Mouse (Mus musculus) MEL (cell line): Measurements from ENCODE around the gene Asic5. TPM values are rescaled to one million over a fixed set of nuclear protein-coding genes. Genes with fewer than 3 reads are reported as not detected.

Source experiments
- DNase-seq: peaks from one replicate; pipeline ENCODE4 v3.0.0; 2011; ENCODE audit warnings: low read depth, low spot score
- H3K27ac ChIP-seq: 2 replicates; pipeline ENCODE4 v1.5.1; 2012; ENCODE audit warnings: low read depth, mild to moderate bottlenecking, control low read depth, low read length, moderate library complexity; ENCODE audit not compliant: control insufficient read depth
- H3K27me3 ChIP-seq, 2 experiments: fragments of 150-350 bp in 1 of 2; sonication (generic) in 1 of 2; 2 replicates each; pipeline ENCODE4 v1.6.1; 2012; ENCODE audit warnings: low read length in 2 of 2, mild to moderate bottlenecking in 2 of 2, improper control_type of control experiment in 1 of 2, moderate library complexity in 1 of 2; ENCODE audit not compliant: insufficient read depth in 2 of 2, control insufficient read depth in 1 of 2
- H3K36me3 ChIP-seq, 2 experiments: 2 replicates each; pipeline ENCODE4 v1.6.1; 2012 to 2014; ENCODE audit warnings: low read length in 2 of 2, improper control_type of control experiment in 1 of 2, inconsistent platforms in 1 of 2, mild to moderate bottlenecking in 1 of 2; ENCODE audit not compliant: insufficient read depth in 2 of 2, control insufficient read depth in 1 of 2
- H3K4me1 ChIP-seq, 2 experiments: fragments of 150-350 bp in 1 of 2; sonication (generic) in 1 of 2; 2 replicates each; pipeline ENCODE4 v1.6.1; 2012; ENCODE audit warnings: low read length in 2 of 2, improper control_type of control experiment in 1 of 2, mild to moderate bottlenecking in 1 of 2; ENCODE audit not compliant: insufficient read depth in 2 of 2, control insufficient read depth in 1 of 2
- H3K4me3 ChIP-seq, 2 experiments: fragments of 150-350 bp in 1 of 2; sonication (generic) in 1 of 2; 2 replicates each; pipeline ENCODE4 v1.5.1; 2012; ENCODE audit warnings: low read depth in 2 of 2, low read length in 2 of 2, mild to moderate bottlenecking in 2 of 2, moderate library complexity in 2 of 2, control low read depth in 1 of 2, improper control_type of control experiment in 1 of 2; ENCODE audit not compliant: control insufficient read depth in 1 of 2, insufficient read depth in 1 of 2
- H3K79me2 ChIP-seq: 2 replicates; pipeline ENCODE4 v1.6.1; 2012; ENCODE audit warnings: mild to moderate bottlenecking, low read length, moderate library complexity; ENCODE audit not compliant: control insufficient read depth, poor library complexity, insufficient read depth
- H3K9ac ChIP-seq: 2 replicates; pipeline ENCODE4 v1.6.1; 2012; ENCODE audit warnings: low read depth, mild to moderate bottlenecking, control low read depth, low read length, moderate library complexity; ENCODE audit not compliant: control insufficient read depth, poor library complexity, severe bottlenecking
- H3K9me3 ChIP-seq: fragments of 150-350 bp; sonication (generic); replicated peaks from 2 replicates; pipeline ENCODE4 v1.6.1; 2012; ENCODE audit warnings: mild to moderate bottlenecking, low read length, improper control_type of control experiment, moderate library complexity; ENCODE audit not compliant: insufficient read depth
- CHD2 ChIP-seq: IDR thresholded peaks from 2 replicates; pipeline ENCODE4 v1.6.1; 2011; ENCODE audit warnings: low read length, improper control_type of control experiment
- ELF1 ChIP-seq: IDR thresholded peaks from 2 replicates; pipeline ENCODE4 v1.6.1; 2014; ENCODE audit warnings: low read depth, mild to moderate bottlenecking, inconsistent platforms, low read length, improper control_type of control experiment, moderate library complexity
- GABPA ChIP-seq: IDR thresholded peaks from 2 replicates; pipeline ENCODE4 v1.6.1; 2012; ENCODE audit warnings: low read depth, mild to moderate bottlenecking, inconsistent platforms, low read length, improper control_type of control experiment, moderate library complexity
- GATA1 ChIP-seq: IDR thresholded peaks from 2 replicates; pipeline ENCODE4 v1.6.1; 2011; ENCODE audit warnings: low read depth, low read length, improper control_type of control experiment
- JUND ChIP-seq: IDR thresholded peaks from 2 replicates; pipeline ENCODE4 v1.6.1; 2011; ENCODE audit warnings: low read depth, mild to moderate bottlenecking, improper control_type of control experiment, low read length
- KAT2A ChIP-seq: conservative IDR thresholded peaks from 2 replicates; pipeline ENCODE4 v1.6.1; 2012; ENCODE audit warnings: low read depth, low read length, improper control_type of control experiment, inconsistent platforms
- MAFK ChIP-seq: IDR thresholded peaks from 2 replicates; pipeline ENCODE4 v1.6.1; 2011; ENCODE audit warnings: low read depth, mild to moderate bottlenecking, low read length, improper control_type of control experiment, borderline replicate concordance
- MXI1 ChIP-seq: IDR thresholded peaks from 2 replicates; pipeline ENCODE4 v1.6.1; 2011; ENCODE audit warnings: mild to moderate bottlenecking, low read depth, low read length, improper control_type of control experiment
- POLR2AphosphoS2 ChIP-seq: IDR thresholded peaks from 2 replicates; pipeline ENCODE4 v1.6.1; 2011; ENCODE audit warnings: low read length, improper control_type of control experiment
- RAD21 ChIP-seq: IDR thresholded peaks from 2 replicates; pipeline ENCODE4 v1.6.1; 2011; ENCODE audit warnings: mild to moderate bottlenecking, low read depth, low read length, improper control_type of control experiment
- SMC3 ChIP-seq: IDR thresholded peaks from 2 replicates; pipeline ENCODE4 v1.6.1; 2011; ENCODE audit warnings: low read depth, low read length, improper control_type of control experiment
- USF2 ChIP-seq, 2 experiments: IDR thresholded peaks; 2 replicates each; pipeline ENCODE4 v1.6.1; 2011 to 2012; ENCODE audit warnings: improper control_type of control experiment in 2 of 2, low read length in 2 of 2, borderline replicate concordance in 1 of 2, inconsistent platforms in 1 of 2, low read depth in 1 of 2, mild to moderate bottlenecking in 1 of 2; ENCODE audit not compliant: insufficient read depth in 1 of 2
- ZC3H11A ChIP-seq: IDR thresholded peaks from 2 replicates; pipeline ENCODE4 v1.6.1; 2012; ENCODE audit warnings: low read depth, mild to moderate bottlenecking, inconsistent platforms, low read length, improper control_type of control experiment
- ZMIZ1 ChIP-seq: IDR thresholded peaks from 2 replicates; pipeline ENCODE4 v1.6.1; 2012; ENCODE audit warnings: low read depth, mild to moderate bottlenecking, inconsistent platforms, low read length, improper control_type of control experiment, moderate library complexity
- polyA plus RNA-seq, 2 experiments: library from polyadenylated mRNA; stranded (reverse) in 1 of 2; unstranded in 1 of 2; fragments of >175 nt in 1 of 2; fragments of >200 nt in 1 of 2; gene quantifications; 2 replicates each; pipeline versions ENCODE4 v1.2.1 to v1.2.4; 2012; ENCODE audit warnings: low replicate concordance in 2 of 2, low read depth in 1 of 2; ENCODE audit not compliant: insufficient read length in 2 of 2, insufficient read depth in 1 of 2, missing spikeins in 1 of 2
- total RNA-seq: library from RNA; depleted of rRNA; stranded (reverse); fragments of 300-350 nt; gene quantifications from 2 replicates; pipeline ENCODE4 v1.2.3, GENCODE M21; 2012

Asic5 gene
- total and polyA plus RNA-seq, 3 experiments: not detected

- no peaks in the 10 kb centered on the region for H3K27me3 ChIP-seq
- no peaks in the 10 kb centered on the region for H3K36me3 ChIP-seq
- no peaks in the 10 kb centered on the region for H3K4me1 ChIP-seq
- DNase-seq: no peak
- H3K4me3 ChIP-seq: no peak overlapping the region
- H3K9me3 ChIP-seq: no peaks in the 10 kb centered on the region
- no peak for TF ChIP-seq POLR2AphosphoS2
- TF ChIP-seq ZC3H11A: no peak
- no peak for TF ChIP-seq MAFK
- TF ChIP-seq JUND: no peak
- no peak for TF ChIP-seq USF2 (IDR thresholded peaks at IDR 0.05; ENCODE audit: borderline replicate concordance in 1 of 2, insufficient read depth in 1 of 2, low read depth in 1 of 2, low read length in 2 of 2)
- TF ChIP-seq ELF1: no peak
- TF ChIP-seq GATA1: no peak
- H3K27ac ChIP-seq: no peak overlapping the region
- no peaks in the 10 kb centered on the region for H3K79me2 ChIP-seq
- no peak overlapping the region for H3K9ac ChIP-seq
Observed at GRCm38 (mm10) chr3:81961336-81961735, 20.8 kb upstream of the Asic5 start.

GRCm38 (mm10) chr3:81963768-81964167 lies 18.3 kb upstream of the Asic5 start:
- DNase-seq: no peak
- H3K36me3 ChIP-seq: no peaks in the 10 kb centered on the region
- TF ChIP-seq ZMIZ1: no peak

GRCm38 (mm10) chr3:81964596-81964995 lies 17.5 kb upstream of the Asic5 start:
- Histone ChIP-seq H3K36me3 (no peaks in the 10 kb centered on the region), H3K4me3 (no peak overlapping the region), H3K4me1 (no peaks in the 10 kb centered on the region), H3K27ac (no peak overlapping the region), H3K27me3 (no peaks in the 10 kb centered on the region), H3K9ac (no peak overlapping the region)
- no peak for DNase-seq
- TF ChIP-seq GABPA (no peak), MXI1 (no peak), CHD2 (no peak), RAD21 (no peak), KAT2A (no peak), SMC3 (no peak), ZC3H11A (no peak)
- TF ChIP-seq, all 39 proteins: peak for 0
- Histone ChIP-seq H3K9me3 (no peaks in the 10 kb centered on the region), H3K79me2 (no peaks in the 10 kb centered on the region)

More at GRCm38 (mm10) chr3:81963768-81964167, 18.3 kb upstream of the Asic5 start:
- H3K4me3 ChIP-seq: no peak overlapping the region
- H3K4me1 ChIP-seq: no peaks in the 10 kb centered on the region
- H3K79me2 ChIP-seq: no peaks in the 10 kb centered on the region
- H3K27me3 ChIP-seq: no peaks in the 10 kb centered on the region
- no peak overlapping the region for H3K9ac ChIP-seq
- no peaks in the 10 kb centered on the region for H3K9me3 ChIP-seq
- no peak overlapping the region for H3K27ac ChIP-seq
